Mouse (Mus musculus) hindbrain, embryonic 12.5 days (tissue): ENCODE results near the gene Zdhhc15. TPM values are rescaled to one million over a fixed set of nuclear protein-coding genes. Genes with fewer than 3 reads are reported as not detected.

Experiments
- ATAC-seq: fragments of 200-750 bp; cut with Nextera tagmentation; 2 replicates; pipeline ENCODE4 v1.8.0; 2017; ENCODE audit warnings: moderate TSS enrichment; ENCODE audit not compliant: low FRiP score
- H3K27ac ChIP-seq: fragments of 300-500 bp; sonication (generic); 2 replicates; pipeline ENCODE4 v1.5.1; 2016; ENCODE audit warnings: mild to moderate bottlenecking
- H3K27me3 ChIP-seq: fragments of 300-500 bp; sonication (generic); 2 replicates; pipeline ENCODE4 v1.6.1; 2016; ENCODE audit warnings: mild to moderate bottlenecking
- H3K36me3 ChIP-seq: fragments of 300-500 bp; sonication (generic); 2 replicates; pipeline ENCODE4 v1.6.1; 2016; ENCODE audit warnings: mild to moderate bottlenecking
- H3K4me1 ChIP-seq: fragments of 300-500 bp; sonication (generic); 2 replicates; pipeline ENCODE4 v1.6.1; 2016
- H3K4me2 ChIP-seq: fragments of 300-500 bp; sonication (generic); replicated peaks from 2 replicates; pipeline ENCODE4 v1.6.1; 2016; ENCODE audit warnings: mild to moderate bottlenecking
- H3K4me3 ChIP-seq: fragments of 300-500 bp; sonication (generic); 2 replicates; pipeline ENCODE4 v1.5.1; 2016; ENCODE audit warnings: mild to moderate bottlenecking
- H3K9ac ChIP-seq: fragments of 300-500 bp; sonication (generic); 2 replicates; pipeline ENCODE4 v1.6.1; 2016; ENCODE audit warnings: mild to moderate bottlenecking, moderate library complexity
- H3K9me3 ChIP-seq: fragments of 300-500 bp; sonication (generic); replicated peaks from 2 replicates; pipeline ENCODE4 v1.6.1; 2016; ENCODE audit warnings: mild to moderate bottlenecking
- WGBS: fragments of 180-500 bp; shearing (Covaris S2); methylation state at CpG from one replicate; pipeline ENCODE4 v1.1.7; 2016; 5-methylcytosine and 5-hydroxymethylcytosine counted together
- polyA plus RNA-seq: library from polyadenylated mRNA; unstranded; fragments of >200 nt; fragmentation: Nextera tagmentation; extraction: Ambion mirVana; gene quantifications from 2 replicates; pipeline ENCODE4 v1.2.1, GENCODE M21; 2016

Gene Zdhhc15
- polyA plus RNA-seq, 1 experiment from 2014 or later = 10.4 TPM

DNA sequence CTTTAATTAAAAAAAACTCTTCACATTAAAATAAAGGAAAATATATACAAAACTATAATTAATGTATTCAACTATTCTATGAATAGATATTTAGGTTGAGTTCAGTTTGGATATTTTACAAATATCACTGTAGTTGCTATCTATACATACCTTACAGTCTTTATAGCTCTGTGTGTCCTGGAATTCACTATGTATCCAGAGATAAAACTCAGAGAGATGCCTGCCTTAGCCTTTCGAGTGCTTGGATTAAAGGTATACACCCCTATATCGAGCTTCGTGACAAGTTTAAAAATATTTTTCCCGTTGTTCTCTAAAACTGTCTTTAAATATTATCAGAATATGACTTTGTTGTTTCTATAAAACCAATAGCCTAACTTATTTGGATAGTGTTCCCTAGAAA lies 128.2 kb downstream of the Zdhhc15 start:
- Histone ChIP-seq H3K4me2 (no peak overlapping the region), H3K36me3 (no peaks in the 10 kb centered on the region), H3K9me3 (no peaks in the 10 kb centered on the region), H3K4me1 (no peaks in the 10 kb centered on the region), H3K27ac (no peak overlapping the region), H3K9ac (no peak overlapping the region), H3K27me3 (peaks cover 24% of the 10 kb centered on the region; the same call in 1 of the 2 replicates), H3K4me3 (no peak overlapping the region)
- WGBS = 87% methylated on average over 4 of the region's 4 CpGs
- ATAC-seq = no peak

DNA sequence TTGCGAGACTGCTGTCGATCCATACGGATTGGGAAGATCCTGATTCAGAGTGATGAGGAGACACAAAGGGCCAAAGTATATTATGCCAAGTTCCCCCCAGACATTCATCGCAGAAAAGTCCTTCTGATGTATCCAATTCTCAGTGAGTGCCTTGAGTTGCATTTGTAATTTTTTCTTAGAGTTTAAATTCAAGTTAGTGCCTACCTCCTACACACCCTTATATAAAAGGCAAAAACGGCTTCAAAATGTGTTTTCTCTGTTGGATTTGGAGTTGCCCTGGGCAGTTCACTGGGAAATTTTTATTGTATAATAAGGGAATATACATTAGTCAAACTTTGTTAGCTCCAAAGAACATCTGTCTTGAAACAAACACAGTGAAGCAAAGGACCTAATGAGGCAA lies 169.1 kb downstream of the Zdhhc15 start:
- no peak overlapping the region for H3K27ac ChIP-seq
- no peaks in the 10 kb centered on the region for H3K9me3 ChIP-seq
- H3K9ac ChIP-seq = no peak overlapping the region
- ATAC-seq = no peak
- H3K4me3 ChIP-seq = no peak overlapping the region
- no peaks in the 10 kb centered on the region for H3K4me1 ChIP-seq
- peaks cover under 1% of the 10 kb centered on the region; the same call in 1 of the 2 replicates for H3K36me3 ChIP-seq
- H3K27me3 ChIP-seq = peaks cover 26% of the 10 kb centered on the region
- no peak overlapping the region for H3K4me2 ChIP-seq
- 74% methylated on average over 5 of the region's 5 CpGs for WGBS

- no peak for ATAC-seq
- no peak overlapping the region for H3K27ac ChIP-seq
- 57% methylated on average over 4 of the region's 4 CpGs for WGBS
Observed at GRCm38 (mm10) chrX:104489626-104490355, 181.1 kb downstream of the Zdhhc15 start.

GRCm38 (mm10) chrX:104488870-104489467 lies 181.9 kb downstream of the Zdhhc15 start:
- H3K4me3 ChIP-seq = no peak overlapping the region
- 82% methylated on average over 4 of the region's 4 CpGs for WGBS
- H3K9ac ChIP-seq = no peak overlapping the region
- no peak overlapping the region for H3K4me2 ChIP-seq
- no peaks in the 10 kb centered on the region for H3K9me3 ChIP-seq
- no peak overlapping the region for H3K27ac ChIP-seq
- peaks cover 13% of the 10 kb centered on the region; the same call in 1 of the 2 replicates for H3K27me3 ChIP-seq
- no peaks in the 10 kb centered on the region for H3K36me3 ChIP-seq
- H3K4me1 ChIP-seq = no peaks in the 10 kb centered on the region
- no peak for ATAC-seq

More at GRCm38 (mm10) chrX:104489626-104490355, 181.1 kb downstream of the Zdhhc15 start:
- Histone ChIP-seq H3K4me2 (no peak overlapping the region), H3K27me3 (peaks cover 8% of the 10 kb centered on the region; the same call in 1 of the 2 replicates), H3K4me1 (no peaks in the 10 kb centered on the region), H3K9ac (no peak overlapping the region), H3K4me3 (no peak overlapping the region), H3K36me3 (no peaks in the 10 kb centered on the region), H3K9me3 (no peaks in the 10 kb centered on the region)

DNA sequence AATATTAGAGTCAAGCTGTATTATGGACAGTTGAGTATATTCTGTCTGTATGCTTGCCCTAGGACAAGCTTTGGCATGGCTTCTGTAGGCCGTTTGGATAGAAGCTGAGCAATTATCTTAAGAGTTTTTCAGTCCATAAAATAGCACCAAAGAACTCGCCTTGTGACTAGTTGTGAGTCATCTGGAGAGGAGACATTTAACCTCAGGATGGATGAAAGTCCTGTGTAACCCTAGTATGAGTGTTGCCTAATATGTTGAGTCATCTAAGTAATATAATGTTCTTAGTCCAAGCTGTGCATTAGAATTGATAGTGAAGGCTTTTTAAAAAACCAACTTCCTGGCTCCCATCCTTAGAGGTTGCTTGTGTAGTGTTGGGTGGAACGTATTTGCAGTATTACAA lies 182.8 kb downstream of the Zdhhc15 start:
- Histone ChIP-seq H3K27me3 (peaks cover 19% of the 10 kb centered on the region), H3K4me3 (no peak overlapping the region), H3K36me3 (no peaks in the 10 kb centered on the region), H3K27ac (no peak overlapping the region), H3K9me3 (no peaks in the 10 kb centered on the region), H3K9ac (no peak overlapping the region), H3K4me2 (no peak overlapping the region), H3K4me1 (no peaks in the 10 kb centered on the region)
- WGBS = 77% methylated on average over 3 of the region's 3 CpGs
- no peak for ATAC-seq

Other genes starting within 250 kb of the Zdhhc15 start
- 1.8 and 2.5 TPM in 2 replicates for gene Uprt, start 188.2 kb downstream of the Zdhhc15 start, polyA plus RNA-seq
- 8.7 and 10.1 TPM in 2 replicates for gene Magee2, start 186.2 kb upstream of the Zdhhc15 start, polyA plus RNA-seq